Mouse (Mus musculus) cerebellum, adult 2 months (tissue): ENCODE measurements at regions not wholly inside any gene's neighbourhood (a gene's known extent, or its start where the extent isn't known, plus 50 kb on each side); places are given as distances from the start of the nearest gene placed in this dataset.

Experiments
- CTCF ChIP-seq: fragments of 200-500 bp; IDR thresholded peaks from 2 replicates; pipeline ENCODE4 v1.5.1; 2011; ENCODE audit warnings: low read depth, mild to moderate bottlenecking, control low read depth, low read length, moderate library complexity, borderline replicate concordance; ENCODE audit not compliant: insufficient read depth
- POLR2A ChIP-seq: fragments of 200-500 bp; IDR thresholded peaks from 2 replicates; pipeline ENCODE4 v1.6.1; 2011; ENCODE audit warnings: low read length, control low read depth, borderline replicate concordance; ENCODE audit not compliant: insufficient read depth

DNA sequence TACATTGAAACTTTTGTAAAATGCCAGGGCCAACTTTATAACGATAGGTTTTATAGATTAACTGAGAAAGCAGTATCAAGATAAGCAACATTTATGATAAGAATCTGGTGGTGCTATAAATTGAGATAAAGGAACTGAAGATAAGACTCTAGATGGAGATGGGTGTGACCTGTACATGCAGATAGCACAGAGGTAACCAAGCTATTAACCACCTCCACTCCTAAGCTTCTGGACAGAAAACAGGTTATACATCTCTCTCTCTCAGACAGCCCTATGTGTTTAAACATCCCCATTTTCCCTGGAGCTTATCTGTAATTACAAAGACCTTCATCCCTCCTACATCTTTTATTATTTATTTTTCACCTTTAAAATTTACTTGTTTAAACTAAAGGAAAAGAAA, 590.5 kb upstream of the Nrg3 start:
- TF ChIP-seq POLR2A = no peak
- TF ChIP-seq CTCF = no peak
